Mouse (Mus musculus): ENCODE data around the gene Lipm. TPM values are rescaled to one million over a fixed set of nuclear protein-coding genes. Genes with fewer than 3 reads are reported as not detected.

Gene Lipm
- polyA plus RNA-seq, 1 experiment = not detected

GRCm38 (mm10) chr19:34104841-34105240 lies 4.1 kb downstream of the Lipm start:
- Histone ChIP-seq H3K27me3 (ENCODE audit: control insufficient read depth, insufficient read depth, insufficient read length) (no peaks in the 10 kb centered on the region), H3K4me3 (ENCODE audit: insufficient read depth, poor library complexity, severe bottlenecking) (no peak overlapping the region), H3K36me3 (ENCODE audit: control insufficient read depth, insufficient read depth) (no peaks in the 10 kb centered on the region), H3K79me3 (ENCODE audit: low read depth) (no peaks in the 10 kb centered on the region), H3K79me2 (ENCODE audit: control insufficient read depth, insufficient read depth) (no peaks in the 10 kb centered on the region), H3ac (ENCODE audit: control insufficient read depth, insufficient read length, low read depth) (no peak overlapping the region)
- TF ChIP-seq CTCF (IDR thresholded peaks at IDR 0.05; ENCODE audit: control insufficient read depth, insufficient read depth, insufficient read length) (no peak), MYOD1 (IDR thresholded peaks at IDR 0.05; ENCODE audit: control insufficient read depth, insufficient read length, low read depth) (no peak), CEBPB (IDR thresholded peaks at IDR 0.05; ENCODE audit: low read depth) (no peak), FOSL1 (IDR thresholded peaks at IDR 0.05; ENCODE audit: insufficient read depth, low read length, poor library complexity, severe bottlenecking) (no peak), MYOG (IDR thresholded peaks at IDR 0.05; ENCODE audit: control insufficient read depth, extremely low read depth, insufficient read length) (no peak), MAX (IDR thresholded peaks at IDR 0.05) (no peak), USF1 (IDR thresholded peaks at IDR 0.05; ENCODE audit: low read depth) (no peak)

GRCm38 (mm10) chr19:34119102-34119501 lies 18.4 kb downstream of the Lipm start:
- Histone ChIP-seq H3K36me3 (ENCODE audit: control insufficient read depth, insufficient read depth) (no peaks in the 10 kb centered on the region), H3K4me3 (ENCODE audit: insufficient read depth, poor library complexity, severe bottlenecking) (no peak overlapping the region), H3K79me3 (ENCODE audit: low read depth) (no peaks in the 10 kb centered on the region), H3ac (ENCODE audit: control insufficient read depth, insufficient read length, low read depth) (no peak overlapping the region), H3K27me3 (ENCODE audit: control insufficient read depth, insufficient read depth, insufficient read length) (no peaks in the 10 kb centered on the region), H3K79me2 (ENCODE audit: control insufficient read depth, insufficient read depth) (no peaks in the 10 kb centered on the region)
- TF ChIP-seq MYOG (IDR thresholded peaks at IDR 0.05; ENCODE audit: control insufficient read depth, extremely low read depth, insufficient read length) = no peak
- TF ChIP-seq FOSL1 (IDR thresholded peaks at IDR 0.05; ENCODE audit: insufficient read depth, low read length, poor library complexity, severe bottlenecking) = no peak
- TF ChIP-seq USF1 (IDR thresholded peaks at IDR 0.05; ENCODE audit: low read depth) = no peak
- TF ChIP-seq MYOD1 (IDR thresholded peaks at IDR 0.05; ENCODE audit: control insufficient read depth, insufficient read length, low read depth) = peak; percentile 40
- TF ChIP-seq CTCF (IDR thresholded peaks at IDR 0.05; ENCODE audit: control insufficient read depth, insufficient read depth, insufficient read length) = no peak
- TF ChIP-seq CEBPB (IDR thresholded peaks at IDR 0.05; ENCODE audit: low read depth) = no peak

GRCm38 (mm10) chr19:34119653-34120052 lies 18.9 kb downstream of the Lipm start:
- no peaks in the 10 kb centered on the region for H3K36me3 ChIP-seq (ENCODE audit: control insufficient read depth, insufficient read depth)
- H3K79me2 ChIP-seq (ENCODE audit: control insufficient read depth, insufficient read depth) = no peaks in the 10 kb centered on the region
- TF ChIP-seq CTCF (IDR thresholded peaks at IDR 0.05; ENCODE audit: control insufficient read depth, insufficient read depth, insufficient read length) (no peak), CEBPB (IDR thresholded peaks at IDR 0.05; ENCODE audit: low read depth) (no peak), MAX (IDR thresholded peaks at IDR 0.05) (no peak), MYOD1 (IDR thresholded peaks at IDR 0.05; ENCODE audit: control insufficient read depth, insufficient read length, low read depth) (no peak), FOSL1 (IDR thresholded peaks at IDR 0.05; ENCODE audit: insufficient read depth, low read length, poor library complexity, severe bottlenecking) (no peak), MYOG (IDR thresholded peaks at IDR 0.05; ENCODE audit: control insufficient read depth, extremely low read depth, insufficient read length) (no peak), USF1 (IDR thresholded peaks at IDR 0.05; ENCODE audit: low read depth) (no peak)
- H3K79me3 ChIP-seq (ENCODE audit: low read depth) = no peaks in the 10 kb centered on the region
- H3ac ChIP-seq (ENCODE audit: control insufficient read depth, insufficient read length, low read depth) = no peak overlapping the region
- no peaks in the 10 kb centered on the region for H3K27me3 ChIP-seq (ENCODE audit: control insufficient read depth, insufficient read depth, insufficient read length)
- H3K4me3 ChIP-seq (ENCODE audit: insufficient read depth, poor library complexity, severe bottlenecking) = no peak overlapping the region

GRCm38 (mm10) chr19:34120107-34120731 lies 19.5 kb downstream of the Lipm start:
- no peaks in the 10 kb centered on the region for H3K79me2 ChIP-seq (ENCODE audit: control insufficient read depth, insufficient read depth)
- H3K4me3 ChIP-seq (ENCODE audit: insufficient read depth, poor library complexity, severe bottlenecking) = no peak overlapping the region
- no peaks in the 10 kb centered on the region for H3K79me3 ChIP-seq (ENCODE audit: low read depth)
- H3ac ChIP-seq (ENCODE audit: control insufficient read depth, insufficient read length, low read depth) = no peak overlapping the region
- no peaks in the 10 kb centered on the region for H3K27me3 ChIP-seq (ENCODE audit: control insufficient read depth, insufficient read depth, insufficient read length)
- H3K36me3 ChIP-seq (ENCODE audit: control insufficient read depth, insufficient read depth) = no peaks in the 10 kb centered on the region
- TF ChIP-seq MAX (IDR thresholded peaks at IDR 0.05) (no peak), CEBPB (IDR thresholded peaks at IDR 0.05; ENCODE audit: low read depth) (peak; percentile 56), MYOD1 (IDR thresholded peaks at IDR 0.05; ENCODE audit: control insufficient read depth, insufficient read length, low read depth) (peak; percentile 40), FOSL1 (IDR thresholded peaks at IDR 0.05; ENCODE audit: insufficient read depth, low read length, poor library complexity, severe bottlenecking) (no peak), MYOG (IDR thresholded peaks at IDR 0.05; ENCODE audit: control insufficient read depth, extremely low read depth, insufficient read length) (no peak), CTCF (IDR thresholded peaks at IDR 0.05; ENCODE audit: control insufficient read depth, insufficient read depth, insufficient read length) (no peak), USF1 (IDR thresholded peaks at IDR 0.05; ENCODE audit: low read depth) (no peak)

- Histone ChIP-seq H3ac (ENCODE audit: control insufficient read depth, insufficient read length, low read depth) (no peak overlapping the region), H3K4me3 (ENCODE audit: insufficient read depth, poor library complexity, severe bottlenecking) (no peak overlapping the region), H3K79me2 (ENCODE audit: control insufficient read depth, insufficient read depth) (no peaks in the 10 kb centered on the region), H3K27me3 (ENCODE audit: control insufficient read depth, insufficient read depth, insufficient read length) (no peaks in the 10 kb centered on the region), H3K36me3 (ENCODE audit: control insufficient read depth, insufficient read depth) (no peaks in the 10 kb centered on the region), H3K79me3 (ENCODE audit: low read depth) (no peaks in the 10 kb centered on the region)
- TF ChIP-seq FOSL1 (IDR thresholded peaks at IDR 0.05; ENCODE audit: insufficient read depth, low read length, poor library complexity, severe bottlenecking) = no peak
- no peak for TF ChIP-seq MYOD1 (IDR thresholded peaks at IDR 0.05; ENCODE audit: control insufficient read depth, insufficient read length, low read depth)
- no peak for TF ChIP-seq MYOG (IDR thresholded peaks at IDR 0.05; ENCODE audit: control insufficient read depth, extremely low read depth, insufficient read length)
- TF ChIP-seq CTCF (IDR thresholded peaks at IDR 0.05; ENCODE audit: control insufficient read depth, insufficient read depth, insufficient read length) = no peak
- TF ChIP-seq MAX (IDR thresholded peaks at IDR 0.05) = no peak
- TF ChIP-seq USF1 (IDR thresholded peaks at IDR 0.05; ENCODE audit: low read depth) = no peak
- TF ChIP-seq CEBPB (IDR thresholded peaks at IDR 0.05; ENCODE audit: low read depth) = no peak
Observed at GRCm38 (mm10) chr19:34138720-34139430, 38.1 kb downstream of the Lipm start.

All from C2C12 (cell line).